Mouse (Mus musculus): Measurements from ENCODE around the gene Nxnl1.
A peak's percentile ranks its signal among the peaks of the same experiment; 100 is the strongest.

- peak; percentile 83 for TF ChIP-seq CTCF (IDR thresholded peaks at IDR 0.05; ENCODE audit: extremely low read depth, insufficient read length, insufficient replicate concordance, low read depth, low read length)
- no peak for TF ChIP-seq POLR2A (IDR thresholded peaks at IDR 0.05; ENCODE audit: low read depth, low read length)
These were observed 44.8 kb downstream of the Nxnl1 start for GRCm38 (mm10) chr8:71521634-71522033.

All from small intestine, adult 2 months (tissue).